Mouse (Mus musculus): Measurements from ENCODE around the gene Olfr148.

Gene Olfr148

GRCm38 (mm10) chr9:39610355-39610754 lies at the start of gene Olfr148:
Olfr148 (plus strand) TSS chr9:39610655.
- no peak for DNase-seq (ENCODE audit: low read depth, low spot score)

GRCm38 (mm10) chr9:39575469-39575868 lies 35.0 kb upstream of the Olfr148 start, which contains the start of gene Olfr959:
Olfr959 (minus strand) TSS chr9:39575569.
- no peak for DNase-seq (ENCODE audit: low read depth, low spot score)

GRCm38 (mm10) chr9:39577050-39577449 lies 33.4 kb upstream of the Olfr148 start:
- DNase-seq (ENCODE audit: low read depth, low spot score): no peak

GRCm38 (mm10) chr9:39602536-39603332 lies 7.7 kb upstream of the Olfr148 start:
- no peak for DNase-seq (ENCODE audit: low read depth, low spot score)

GRCm38 (mm10) chr9:39603333-39603845 lies 7.1 kb upstream of the Olfr148 start:
- DNase-seq (ENCODE audit: low read depth, low spot score): no peak

- DNase-seq (ENCODE audit: low read depth, low spot score): no peak
These were observed 6.4 kb upstream of the Olfr148 start, which contains the start of gene AW551984 for GRCm38 (mm10) chr9:39603999-39604453. AW551984 (minus strand) TSS chr9:39604403.

GRCm38 (mm10) chr9:39608497-39608896 lies 2.0 kb upstream of the Olfr148 start:
- DNase-seq (ENCODE audit: low read depth, low spot score): no peak

- DNase-seq (ENCODE audit: low read depth, low spot score): no peak
These were observed 1.5 kb downstream of the Olfr148 start for GRCm38 (mm10) chr9:39611953-39612352.

GRCm38 (mm10) chr9:39621073-39621472 lies 10.6 kb downstream of the Olfr148 start, which contains the start of gene Olfr960:
Olfr960 (plus strand) TSS chr9:39621373.
- no peak for DNase-seq (ENCODE audit: low read depth, low spot score)

- DNase-seq (ENCODE audit: low read depth, low spot score): no peak
These were observed 13.3 kb downstream of the Olfr148 start for GRCm38 (mm10) chr9:39623783-39624182.

GRCm38 (mm10) chr9:39624711-39625110 lies 14.3 kb downstream of the Olfr148 start:
- no peak for DNase-seq (ENCODE audit: low read depth, low spot score)

- no peak for DNase-seq (ENCODE audit: low read depth, low spot score)
These were observed 18.6 kb downstream of the Olfr148 start for GRCm38 (mm10) chr9:39629069-39629468.

- DNase-seq (ENCODE audit: low read depth, low spot score): no peak
These were observed 23.6 kb downstream of the Olfr148 start for GRCm38 (mm10) chr9:39633913-39634594.

GRCm38 (mm10) chr9:39644785-39645184 lies 34.3 kb downstream of the Olfr148 start, which contains the start of gene Olfr961:
Olfr961 (plus strand) TSS chr9:39645085.
- no peak for DNase-seq (ENCODE audit: low read depth, low spot score)

- no peak for DNase-seq (ENCODE audit: low read depth, low spot score)
These were observed 36.9 kb downstream of the Olfr148 start for GRCm38 (mm10) chr9:39647382-39647781.

- no peak for DNase-seq (ENCODE audit: low read depth, low spot score)
These were observed 44.4 kb downstream of the Olfr148 start for GRCm38 (mm10) chr9:39654756-39655396.
